Comparison of ENCODE assay signal across 22 mouse cellular contexts in the genomic region with DNA sequence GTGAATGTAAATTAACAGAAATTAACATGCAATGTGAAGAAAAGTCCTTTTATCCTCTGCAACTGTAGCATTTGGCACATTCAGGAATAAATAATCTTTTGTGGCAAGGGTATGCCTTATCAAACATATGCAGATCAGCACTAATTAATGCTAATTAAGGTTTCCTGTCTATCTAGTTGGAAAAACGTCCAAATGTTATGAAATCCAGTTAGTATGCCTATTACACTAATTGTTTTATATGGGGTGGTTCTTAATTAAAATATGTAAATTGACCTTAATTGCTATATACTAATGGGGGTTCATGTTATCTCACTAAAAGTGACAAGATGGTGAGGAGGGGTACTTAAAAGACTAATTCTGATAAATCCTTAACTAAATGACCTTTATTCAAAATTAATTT.
A peak's percentile ranks its signal among the peaks of the same experiment; 100 is the strongest.
DNase-seq lines count a peak whose midpoint lies in the region; ATAC-seq lines count a peak whose summit lies in the region.
"Had no signal": no experiment of that assay in that cellular context is flagged by ENCODE, and none has a peak within 500 bp of the region (broad histone marks: within the 10 kb centered on the region; RNA-seq: fewer than 3 reads in every experiment).

No protein-coding gene starts in this region.

- no peaks in the 10 kb centered on the region for H3K36me3 ChIP-seq in midbrain, embryonic 12.5 days
- H3K36me3 ChIP-seq in midbrain, embryonic 11.5 days (ENCODE audit: control insufficient read depth, insufficient read depth, low read length) = no peaks in the 10 kb centered on the region
- no peaks in the 10 kb centered on the region for H3K36me3 ChIP-seq in forebrain, embryonic 15.5 days
- H3K36me3 ChIP-seq: embryonic facial prominence, embryonic 15.5 days; heart, embryonic 10.5 days; limb, embryonic 10.5 days; liver, embryonic 15.5 days; stomach, embryonic 15.5 days had no signal

- no peaks in the 10 kb centered on the region for H3K9me3 ChIP-seq in midbrain, embryonic 12.5 days
- H3K9me3 ChIP-seq in midbrain, embryonic 11.5 days (ENCODE audit: control insufficient read depth, low read length) = no peaks in the 10 kb centered on the region
- no peaks in the 10 kb centered on the region for H3K9me3 ChIP-seq in forebrain, embryonic 15.5 days
- H3K9me3 ChIP-seq: embryonic facial prominence, embryonic 15.5 days; heart, embryonic 10.5 days; limb, embryonic 10.5 days; liver, embryonic 15.5 days; stomach, embryonic 15.5 days had no signal

- no peak overlapping the region for H3K4me3 ChIP-seq in midbrain, embryonic 12.5 days
- H3K4me3 ChIP-seq in midbrain, embryonic 11.5 days (ENCODE audit: low read depth, low read length) = no peak overlapping the region
- H3K4me3 ChIP-seq in forebrain, embryonic 15.5 days = no peak overlapping the region
- H3K4me3 ChIP-seq: embryonic facial prominence, embryonic 15.5 days; heart, embryonic 10.5 days; limb, embryonic 10.5 days; liver, embryonic 15.5 days; myocyte; stomach, embryonic 15.5 days had no signal

- no peak overlapping the region for H3K27ac ChIP-seq in midbrain, embryonic 12.5 days (replicated peaks)
- H3K27ac ChIP-seq in midbrain, embryonic 11.5 days (ENCODE audit: low read depth, low read length) = no peak overlapping the region
- no peak overlapping the region for H3K27ac ChIP-seq in forebrain, embryonic 15.5 days (replicated peaks)
- H3K27ac ChIP-seq: embryonic facial prominence, embryonic 15.5 days; heart, embryonic 10.5 days; kidney, postnatal 0 days; limb, embryonic 10.5 days; liver, embryonic 15.5 days; stomach, embryonic 15.5 days had no signal

- no peak for DNase-seq in midbrain, embryonic 11.5 days (ENCODE audit: low spot score, missing footprints)
- peak; percentile 90 for DNase-seq in retina, postnatal 1 day
- DNase-seq in retina, embryonic 14.5 days (ENCODE audit: low spot score) = no peak
- no peak for DNase-seq in adrenal gland, adult 2 months
- DNase-seq in adrenal gland, postnatal 4 days (ENCODE audit: low spot score in 2 of 2) = no peak
- DNase-seq: adrenal gland, postnatal 14 days; cerebellum, adult 11 months; gastrocnemius, postnatal 10 days; heart, postnatal 4 days; kidney, adult 2 months; liver; lung, postnatal 4 days; thymus, postnatal 4 days had no signal

- H3K27me3 ChIP-seq in midbrain, embryonic 12.5 days = peaks cover under 1% of the 10 kb centered on the region; the same call in 1 of the 2 replicates
- no peaks in the 10 kb centered on the region for H3K27me3 ChIP-seq in midbrain, embryonic 11.5 days (ENCODE audit: control insufficient read depth, insufficient read depth, low read length)
- H3K27me3 ChIP-seq in forebrain, embryonic 15.5 days = peaks cover 11% of the 10 kb centered on the region; the same call in 1 of the 2 replicates
- H3K27me3 ChIP-seq: embryonic facial prominence, embryonic 15.5 days; liver, embryonic 15.5 days; stomach, embryonic 15.5 days had no signal

- H3K4me2 ChIP-seq in midbrain, embryonic 12.5 days (replicated peaks) = no peak overlapping the region
- no peak overlapping the region for H3K4me2 ChIP-seq in midbrain, embryonic 11.5 days
- no peak overlapping the region for H3K4me2 ChIP-seq in forebrain, embryonic 15.5 days (replicated peaks)
- H3K4me2 ChIP-seq: embryonic facial prominence, embryonic 15.5 days; liver, embryonic 15.5 days; stomach, embryonic 15.5 days had no signal

- WGBS in midbrain, embryonic 12.5 days = 30% methylated on average over 1 of the region's 1 CpGs
- 33% methylated on average over 1 of the region's 1 CpGs for WGBS in midbrain, embryonic 11.5 days
- 3% methylated on average over 1 of the region's 1 CpGs for WGBS in forebrain, embryonic 15.5 days

- H3K4me1 ChIP-seq in midbrain, embryonic 12.5 days = peaks cover 6% of the 10 kb centered on the region; the same call in 1 of the 2 replicates
- no peaks in the 10 kb centered on the region for H3K4me1 ChIP-seq in midbrain, embryonic 11.5 days (ENCODE audit: control insufficient read depth, insufficient read depth, low read length)
- peaks cover 14% of the 10 kb centered on the region for H3K4me1 ChIP-seq in forebrain, embryonic 15.5 days
- H3K4me1 ChIP-seq: embryonic facial prominence, embryonic 15.5 days; heart, embryonic 10.5 days; limb, embryonic 10.5 days; liver, embryonic 15.5 days; stomach, embryonic 15.5 days had no signal

- H3K9ac ChIP-seq in midbrain, embryonic 12.5 days (replicated peaks) = no peak overlapping the region
- no peak overlapping the region for H3K9ac ChIP-seq in midbrain, embryonic 11.5 days (ENCODE audit: low read length)
- H3K9ac ChIP-seq in forebrain, embryonic 15.5 days (replicated peaks) = no peak overlapping the region
- H3K9ac ChIP-seq: embryonic facial prominence, embryonic 15.5 days; liver, embryonic 15.5 days; stomach, embryonic 15.5 days had no signal

- ATAC-seq in midbrain, embryonic 12.5 days (ENCODE audit: low FRiP score, low read depth) = 0 out of 2 replicates have a peak, but pooled peaks have one; percentile 36
- ATAC-seq in midbrain, embryonic 11.5 days (ENCODE audit: low FRiP score) = no peak
- ATAC-seq in forebrain, embryonic 15.5 days (replicated peaks) = peak; percentile 93
